Mouse (Mus musculus): ENCODE measurements around the gene Zfp612. TPM values are rescaled to one million over a fixed set of nuclear protein-coding genes. Genes with fewer than 3 reads are reported as not detected.
"Not testable (repeated sequence)": the region's sequence is repeated elsewhere in the genome, so short reads cannot be mapped to it uniquely, and the experiment has no call there.

The Zfp612 gene
- 0.14 and 0.30 TPM in 2 replicates for polyA plus RNA-seq (2012; rRNA removed)

- WGBS: 13% methylated on average over 54 of the region's 54 CpGs
- no peak for TF ChIP-seq CTCF (IDR thresholded peaks at IDR 0.05; ENCODE audit: borderline replicate concordance, control insufficient read depth, extremely low read depth, insufficient read depth, low read length, poor library complexity)
- TF ChIP-seq POLR2A (IDR thresholded peaks at IDR 0.05; ENCODE audit: control insufficient read depth, extremely low read depth, insufficient read depth, low read length, poor library complexity): peak; percentile 19; the same call in 1 of the 2 replicates
- Histone ChIP-seq H3K4me1 (replicated peaks; ENCODE audit: control insufficient read depth, insufficient read depth, low read length) (peaks cover 8% of the 10 kb centered on the region; the same call in 1 of the 2 replicates), H3K27me3 (ENCODE audit: control insufficient read depth, insufficient read depth, low read length) (no peaks in the 10 kb centered on the region; the same call in 1 of the 2 replicates), H3K27ac (ENCODE audit: control insufficient read depth, insufficient read depth, low read length) (no peak within 1 kb of the TSS), H3K36me3 (ENCODE audit: control insufficient read depth, insufficient read depth, low read length) (no peaks in the 10 kb centered on the region), H3K4me3 (ENCODE audit: control insufficient read depth, insufficient read depth, low read length) (peak within 1 kb of the TSS; percentile 51)
- peak; percentile 40 for DNase-seq
Observed at GRCm38 (mm10) chr8:110079282-110080221, at the start of gene Zfp612. Gene Zfp612 (plus strand): TSS chr8:110079746.

- H3K4me3 ChIP-seq (ENCODE audit: control insufficient read depth, insufficient read depth, low read length); H3K27ac ChIP-seq (ENCODE audit: control insufficient read depth, insufficient read depth, low read length); H3K36me3 ChIP-seq (ENCODE audit: control insufficient read depth, insufficient read depth, low read length); DNase-seq; H3K27me3 ChIP-seq (ENCODE audit: control insufficient read depth, insufficient read depth, low read length); H3K4me1 ChIP-seq (replicated peaks; ENCODE audit: control insufficient read depth, insufficient read depth, low read length): not testable (repeated sequence)
- 41% methylated on average over 8 of the region's 8 CpGs for WGBS
Observed at GRCm38 (mm10) chr8:110033771-110034170, 45.8 kb upstream of the Zfp612 start.

- Histone ChIP-seq H3K36me3 (ENCODE audit: control insufficient read depth, insufficient read depth, low read length) (no peaks in the 10 kb centered on the region), H3K27ac (ENCODE audit: control insufficient read depth, insufficient read depth, low read length) (no peak overlapping the region), H3K27me3 (ENCODE audit: control insufficient read depth, insufficient read depth, low read length) (no peaks in the 10 kb centered on the region), H3K4me1 (replicated peaks; ENCODE audit: control insufficient read depth, insufficient read depth, low read length) (no peaks in the 10 kb centered on the region), H3K4me3 (ENCODE audit: control insufficient read depth, insufficient read depth, low read length) (no peak overlapping the region)
- no peak for DNase-seq
- 91% methylated on average over 4 of the region's 4 CpGs for WGBS
- no peak for TF ChIP-seq POLR2A (IDR thresholded peaks at IDR 0.05; ENCODE audit: control insufficient read depth, extremely low read depth, insufficient read depth, low read length, poor library complexity)
- no peak for TF ChIP-seq CTCF (IDR thresholded peaks at IDR 0.05; ENCODE audit: borderline replicate concordance, control insufficient read depth, extremely low read depth, insufficient read depth, low read length, poor library complexity)
Observed at GRCm38 (mm10) chr8:110034331-110034730, 45.2 kb upstream of the Zfp612 start.

- Histone ChIP-seq H3K27ac (ENCODE audit: control insufficient read depth, insufficient read depth, low read length) (no peak overlapping the region), H3K36me3 (ENCODE audit: control insufficient read depth, insufficient read depth, low read length) (no peaks in the 10 kb centered on the region), H3K4me3 (ENCODE audit: control insufficient read depth, insufficient read depth, low read length) (no peak overlapping the region), H3K4me1 (replicated peaks; ENCODE audit: control insufficient read depth, insufficient read depth, low read length) (no peaks in the 10 kb centered on the region), H3K27me3 (ENCODE audit: control insufficient read depth, insufficient read depth, low read length) (no peaks in the 10 kb centered on the region)
- 64% methylated on average over 2 of the region's 2 CpGs for WGBS
- DNase-seq: no peak
- TF ChIP-seq CTCF (IDR thresholded peaks at IDR 0.05; ENCODE audit: borderline replicate concordance, control insufficient read depth, extremely low read depth, insufficient read depth, low read length, poor library complexity) (no peak), POLR2A (IDR thresholded peaks at IDR 0.05; ENCODE audit: control insufficient read depth, extremely low read depth, insufficient read depth, low read length, poor library complexity) (no peak)
Observed at GRCm38 (mm10) chr8:110036156-110036555, 43.4 kb upstream of the Zfp612 start.

- TF ChIP-seq CTCF (IDR thresholded peaks at IDR 0.05; ENCODE audit: borderline replicate concordance, control insufficient read depth, extremely low read depth, insufficient read depth, low read length, poor library complexity) (no peak), POLR2A (IDR thresholded peaks at IDR 0.05; ENCODE audit: control insufficient read depth, extremely low read depth, insufficient read depth, low read length, poor library complexity) (no peak)
- Histone ChIP-seq H3K4me3 (ENCODE audit: control insufficient read depth, insufficient read depth, low read length) (no peak overlapping the region), H3K27ac (ENCODE audit: control insufficient read depth, insufficient read depth, low read length) (no peak overlapping the region), H3K27me3 (ENCODE audit: control insufficient read depth, insufficient read depth, low read length) (no peaks in the 10 kb centered on the region), H3K36me3 (ENCODE audit: control insufficient read depth, insufficient read depth, low read length) (no peaks in the 10 kb centered on the region), H3K4me1 (replicated peaks; ENCODE audit: control insufficient read depth, insufficient read depth, low read length) (no peaks in the 10 kb centered on the region)
- WGBS: 69% methylated on average over 7 of the region's 7 CpGs
- DNase-seq: no peak
Observed at GRCm38 (mm10) chr8:110039216-110039615, 40.3 kb upstream of the Zfp612 start.

- WGBS: 93% methylated on average over 5 of the region's 5 CpGs
- no peaks in the 10 kb centered on the region for H3K36me3 ChIP-seq (ENCODE audit: control insufficient read depth, insufficient read depth, low read length)
- no peaks in the 10 kb centered on the region for H3K4me1 ChIP-seq (replicated peaks; ENCODE audit: control insufficient read depth, insufficient read depth, low read length)
- no peaks in the 10 kb centered on the region for H3K27me3 ChIP-seq (ENCODE audit: control insufficient read depth, insufficient read depth, low read length)
- DNase-seq: no peak
- TF ChIP-seq CTCF (IDR thresholded peaks at IDR 0.05; ENCODE audit: borderline replicate concordance, control insufficient read depth, extremely low read depth, insufficient read depth, low read length, poor library complexity): no peak
- TF ChIP-seq POLR2A (IDR thresholded peaks at IDR 0.05; ENCODE audit: control insufficient read depth, extremely low read depth, insufficient read depth, low read length, poor library complexity): no peak
- no peak within 1 kb of the TSS for H3K4me3 ChIP-seq (ENCODE audit: control insufficient read depth, insufficient read depth, low read length)
- H3K27ac ChIP-seq (ENCODE audit: control insufficient read depth, insufficient read depth, low read length): no peak within 1 kb of the TSS
Observed at GRCm38 (mm10) chr8:110039659-110040058, 39.9 kb upstream of the Zfp612 start, which contains the start of gene Chst4. Gene Chst4 (minus strand): TSS chr8:110039740.

Data from thymus, adult 2 months (tissue).